Mouse (Mus musculus) bone marrow macrophage, adult 2 months (primary cell): ENCODE measurements around the gene Pidd1. TPM values are rescaled to one million over a fixed set of nuclear protein-coding genes. Genes with fewer than 3 reads are reported as not detected.
A peak's percentile ranks its signal among the peaks of the same experiment; 100 is the strongest.

ENCODE experiments used
- H3K27ac ChIP-seq: 2 replicates; pipeline ENCODE4 v1.5.1; 2012; ENCODE audit warnings: low read depth, low read length; ENCODE audit not compliant: insufficient read depth
- H3K4me1 ChIP-seq: 2 replicates; pipeline ENCODE4 v1.6.1; 2012; ENCODE audit warnings: low read length; ENCODE audit not compliant: control insufficient read depth, insufficient read depth
- H3K4me3 ChIP-seq: 2 replicates; pipeline ENCODE4 v1.5.1; 2012; ENCODE audit warnings: mild to moderate bottlenecking, low read length, moderate library complexity; ENCODE audit not compliant: insufficient read depth
- CTCF ChIP-seq: IDR thresholded peaks from 2 replicates; pipeline ENCODE4 v1.5.1; 2012; ENCODE audit warnings: low read depth, mild to moderate bottlenecking, low read length, moderate library complexity
- POLR2A ChIP-seq: IDR thresholded peaks from 2 replicates; pipeline ENCODE4 v1.6.1; 2012; ENCODE audit warnings: mild to moderate bottlenecking, low read depth, low read length, borderline replicate concordance
- polyA plus RNA-seq: library from polyadenylated mRNA; stranded (reverse); fragments of >200 nt; gene quantifications from 2 replicates; pipeline ENCODE4 v1.2.4, GENCODE M21; 2012; ENCODE audit not compliant: missing spikeins, insufficient read depth, insufficient read length

Pidd1 gene
- polyA plus RNA-seq, 1 experiment = 5.6 TPM

- peak overlapping the region; percentile 79 for H3K27ac ChIP-seq
Observed at GRCm38 (mm10) chr7:141460001-141460390, 16.2 kb upstream of the Pidd1 start.

DNA sequence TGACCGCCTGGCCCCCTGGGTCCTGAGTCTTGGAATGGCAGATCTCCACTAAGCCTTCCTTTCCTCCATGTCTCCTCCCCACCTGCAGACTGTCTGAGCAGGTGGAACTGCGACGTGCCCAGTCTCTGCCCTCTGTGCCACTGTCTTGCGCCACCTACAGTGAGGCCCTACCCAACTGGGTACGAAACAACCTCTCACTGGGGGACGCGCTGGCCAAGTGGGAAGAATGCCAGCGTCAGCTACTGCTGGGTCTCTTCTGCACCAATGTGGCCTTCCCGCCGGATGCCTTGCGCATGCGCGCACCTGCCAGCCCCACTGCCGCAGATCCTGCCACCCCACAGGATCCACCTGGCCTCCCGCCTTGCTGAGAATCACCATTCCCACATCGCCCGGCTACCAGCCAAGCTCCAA lies 15.5 kb upstream of the Pidd1 start:
- peaks cover 57% of the 10 kb centered on the region for H3K4me1 ChIP-seq
- no peak overlapping the region for H3K27ac ChIP-seq
- no peak overlapping the region for H3K4me3 ChIP-seq
- TF ChIP-seq CTCF (no peak), POLR2A (no peak)

More at GRCm38 (mm10) chr7:141460001-141460390, 16.2 kb upstream of the Pidd1 start:
- Histone ChIP-seq H3K4me3 (no peak overlapping the region), H3K4me1 (peaks cover 60% of the 10 kb centered on the region)
- no peak for TF ChIP-seq POLR2A
- TF ChIP-seq CTCF = no peak

- no peak overlapping the region for H3K27ac ChIP-seq
- H3K4me1 ChIP-seq = peaks cover 51% of the 10 kb centered on the region
- no peak for TF ChIP-seq CTCF
- no peak for TF ChIP-seq POLR2A
- no peak overlapping the region for H3K4me3 ChIP-seq
Observed at GRCm38 (mm10) chr7:141458661-141459060, 14.8 kb upstream of the Pidd1 start.

DNA sequence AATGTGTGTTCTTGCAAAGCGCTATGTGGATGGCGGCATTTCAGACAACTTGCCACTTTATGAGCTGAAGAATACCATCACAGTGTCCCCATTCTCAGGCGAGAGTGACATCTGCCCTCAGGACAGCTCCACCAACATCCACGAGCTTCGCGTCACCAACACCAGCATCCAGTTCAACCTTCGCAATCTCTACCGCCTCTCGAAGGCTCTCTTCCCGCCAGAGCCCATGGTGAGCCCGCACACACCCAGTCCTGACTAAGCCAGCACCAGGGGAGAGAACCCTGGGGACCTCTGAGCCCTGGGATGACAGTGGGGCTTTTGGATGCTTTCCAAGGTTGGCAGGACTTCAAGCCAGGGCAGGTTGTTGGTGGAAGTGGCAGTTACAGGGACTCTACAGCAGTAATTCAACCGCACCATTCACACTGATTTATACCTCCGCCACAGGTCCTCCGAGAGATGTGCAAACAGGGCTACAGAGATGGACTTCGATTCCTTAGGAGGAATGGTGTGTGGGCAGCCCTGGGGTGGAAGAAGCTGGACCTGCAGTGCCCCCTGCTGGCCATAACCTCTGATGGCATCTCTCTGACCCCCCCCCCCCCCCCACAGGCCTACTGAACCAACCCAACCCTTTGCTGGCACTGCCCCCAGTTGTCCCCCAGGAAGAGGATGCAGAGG lies 14.3 kb upstream of the Pidd1 start:
- Histone ChIP-seq H3K4me1 (peaks cover 50% of the 10 kb centered on the region), H3K27ac (no peak overlapping the region), H3K4me3 (no peak overlapping the region)
- TF ChIP-seq POLR2A = no peak
- TF ChIP-seq CTCF = peak; percentile 18; the same call in 1 of the 2 replicates

- Histone ChIP-seq H3K4me1 (peaks cover 45% of the 10 kb centered on the region), H3K27ac (no peak overlapping the region), H3K4me3 (peak overlapping the region; percentile 85; the same call in 1 of the 2 replicates)
- TF ChIP-seq CTCF = no peak
- no peak for TF ChIP-seq POLR2A
Observed at GRCm38 (mm10) chr7:141457236-141457635, 13.4 kb upstream of the Pidd1 start.

GRCm38 (mm10) chr7:141456739-141457138 lies 12.9 kb upstream of the Pidd1 start:
- TF ChIP-seq POLR2A = no peak
- no peak for TF ChIP-seq CTCF
- Histone ChIP-seq H3K27ac (peak overlapping the region; percentile 90), H3K4me1 (peaks cover 45% of the 10 kb centered on the region), H3K4me3 (peak overlapping the region; percentile 85)

DNA sequence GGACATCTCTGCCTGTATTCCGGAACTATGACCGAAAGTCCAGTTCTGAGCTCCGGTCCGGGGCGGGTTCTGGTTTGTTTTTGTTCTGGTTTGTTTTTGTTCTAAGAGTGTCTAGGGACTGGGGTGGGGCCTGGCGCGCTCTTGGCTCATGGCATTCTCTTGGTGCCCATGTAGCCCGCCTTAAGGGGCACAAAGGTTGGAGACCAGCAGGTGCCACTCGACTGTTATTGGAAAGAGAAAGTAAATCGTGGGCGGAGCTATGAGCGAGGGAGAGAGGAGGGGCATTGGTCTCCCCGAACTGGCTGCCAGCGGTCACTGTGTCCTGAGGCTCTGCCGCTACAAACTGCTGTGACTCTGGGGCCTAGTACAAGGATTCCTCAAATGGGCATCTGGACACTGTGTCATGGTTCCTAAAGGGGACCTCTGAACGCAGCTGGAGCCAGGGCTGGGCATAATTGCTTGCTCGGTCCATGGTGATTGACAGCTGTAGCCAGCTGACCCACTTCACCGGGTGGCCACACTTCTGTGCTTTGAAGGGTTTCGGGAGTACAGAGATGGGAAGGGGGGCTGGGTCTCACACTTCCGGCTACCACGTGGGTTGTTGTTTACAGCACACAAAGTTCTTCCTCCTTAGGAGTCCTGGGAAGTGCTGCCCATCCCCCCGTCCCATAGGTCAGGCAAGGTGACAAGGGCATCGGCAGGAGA lies 11.9 kb upstream of the Pidd1 start:
- peak overlapping the region; percentile 85 for H3K4me3 ChIP-seq
- H3K27ac ChIP-seq = peak overlapping the region; percentile 90
- TF ChIP-seq POLR2A = no peak; the same call in 1 of the 2 replicates
- peaks cover 40% of the 10 kb centered on the region for H3K4me1 ChIP-seq

- H3K4me3 ChIP-seq = peak within 1 kb of the TSS; percentile 85
- H3K4me1 ChIP-seq = peaks cover 35% of the 10 kb centered on the region
- TF ChIP-seq POLR2A (no peak), CTCF (no peak)
- H3K27ac ChIP-seq = peak within 1 kb of the TSS; percentile 90
Observed at GRCm38 (mm10) chr7:141454967-141455551, 11.2 kb upstream of the Pidd1 start, which contains the start of gene Pnpla2. Gene Pnpla2, plus strand, starts transcription at chr7:141455198.

DNA sequence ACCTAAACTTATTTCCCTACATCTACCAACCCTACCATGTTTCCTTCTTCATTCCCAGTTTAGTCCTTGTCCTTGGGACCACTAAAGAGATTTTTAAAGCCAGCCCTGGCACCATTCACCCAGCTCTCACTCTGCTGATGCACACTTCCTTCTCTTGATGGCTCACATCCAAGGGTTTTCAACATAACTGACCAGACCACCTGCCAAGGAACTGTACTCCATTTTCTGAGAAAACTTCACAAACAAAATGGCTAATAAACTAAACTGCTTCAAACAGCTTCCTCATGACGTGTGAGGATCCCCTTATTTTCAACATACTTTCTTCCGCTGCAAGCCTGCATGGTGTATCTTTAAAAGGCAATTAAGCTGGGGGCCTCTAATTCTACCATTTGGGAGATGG lies 9.8 kb upstream of the Pidd1 start:
- TF ChIP-seq CTCF (no peak), POLR2A (no peak)
- H3K4me1 ChIP-seq = peaks cover 35% of the 10 kb centered on the region
- H3K4me3 ChIP-seq = no peak overlapping the region
- H3K27ac ChIP-seq = no peak overlapping the region

- no peak for TF ChIP-seq CTCF
- no peak for TF ChIP-seq POLR2A
- Histone ChIP-seq H3K4me1 (peaks cover 27% of the 10 kb centered on the region), H3K4me3 (no peak overlapping the region), H3K27ac (no peak overlapping the region)
Observed at GRCm38 (mm10) chr7:141451928-141452327, 8.1 kb upstream of the Pidd1 start.
